Mouse (Mus musculus): ENCODE data around the gene Gpx3.
A peak's percentile ranks its signal among the peaks of the same experiment; 100 is the strongest.
"Not testable (repeated sequence)": the region's sequence is repeated elsewhere in the genome, so short reads cannot be mapped to it uniquely, and the experiment has no call there.

Gpx3 gene

GRCm38 (mm10) chr11:54902333-54903323 lies at the start of gene Gpx3:
Gene Gpx3 (plus strand): TSS chr11:54902453.
- peak; percentile 36 to 69 for DNase-seq (ENCODE audit: low spot score in 2 of 2)

DNA sequence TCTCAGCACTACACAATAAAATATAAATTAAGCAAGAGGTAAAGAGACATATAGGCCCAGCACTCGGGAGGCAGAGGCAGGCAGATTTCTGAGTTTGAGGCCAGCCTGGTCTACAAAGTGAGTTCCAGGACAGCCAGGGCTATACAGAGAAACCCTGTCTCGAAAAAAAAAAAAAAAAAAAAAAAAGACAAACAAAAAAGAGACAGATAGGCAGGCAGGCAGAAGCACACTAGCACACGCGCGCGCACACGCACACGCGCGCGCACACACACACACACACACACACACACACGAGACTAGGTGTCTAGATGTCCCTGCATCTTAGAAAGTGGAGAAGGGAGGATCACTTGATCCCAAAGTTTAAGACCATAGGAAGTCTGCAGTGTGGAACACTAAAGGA lies 43.4 kb upstream of the Gpx3 start:
- not testable (repeated sequence) for DNase-seq (ENCODE audit: low spot score in 2 of 2)

- DNase-seq (ENCODE audit: low spot score in 2 of 2), result no peak
Observed at GRCm38 (mm10) chr11:54859322-54860165, 42.7 kb upstream of the Gpx3 start.

DNA sequence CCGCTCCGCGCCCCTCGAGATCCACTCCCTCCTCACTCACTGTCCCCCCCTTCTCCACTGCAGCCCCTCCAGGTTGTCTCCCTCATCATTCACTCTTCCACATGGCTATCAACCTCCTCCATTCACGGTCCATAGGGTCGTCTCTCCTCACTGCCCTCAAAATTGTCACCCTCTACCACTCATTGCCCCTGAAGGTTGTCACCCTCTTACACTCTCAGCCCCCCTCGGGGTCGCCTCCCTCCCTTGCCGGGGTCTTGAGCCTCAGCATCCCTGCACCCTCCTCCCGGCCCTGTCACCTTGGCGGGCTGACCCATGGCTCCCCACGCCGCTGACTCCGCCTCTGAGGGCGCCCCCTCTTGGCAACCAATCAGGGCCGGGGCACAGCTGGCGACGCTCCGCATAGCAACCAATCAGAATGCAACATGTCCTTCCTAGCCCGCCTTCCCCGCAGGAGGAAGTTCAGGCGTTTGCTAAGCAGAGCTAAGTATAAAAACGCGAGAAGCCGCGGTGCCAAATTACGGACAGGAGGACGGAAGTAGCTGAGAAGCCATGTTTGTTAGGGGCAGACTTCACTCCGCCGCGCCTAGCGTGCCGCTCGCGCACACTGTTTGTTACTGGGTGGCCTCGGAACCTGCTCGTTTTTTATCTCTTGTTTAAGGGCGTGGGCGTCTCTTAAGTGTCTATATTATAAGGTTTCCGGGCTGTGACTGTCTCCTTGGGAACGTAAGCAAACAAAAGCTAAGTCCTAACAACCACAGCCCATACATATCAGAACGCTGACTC lies 41.8 kb upstream of the Gpx3 start, which contains the start of gene Lyrm7:
TSS of gene Lyrm7 (minus strand) at position 661 of the 783 bp plus-strand sequence.
- DNase-seq (ENCODE audit: low spot score in 2 of 2), result peak; percentile 91 to 95

DNA sequence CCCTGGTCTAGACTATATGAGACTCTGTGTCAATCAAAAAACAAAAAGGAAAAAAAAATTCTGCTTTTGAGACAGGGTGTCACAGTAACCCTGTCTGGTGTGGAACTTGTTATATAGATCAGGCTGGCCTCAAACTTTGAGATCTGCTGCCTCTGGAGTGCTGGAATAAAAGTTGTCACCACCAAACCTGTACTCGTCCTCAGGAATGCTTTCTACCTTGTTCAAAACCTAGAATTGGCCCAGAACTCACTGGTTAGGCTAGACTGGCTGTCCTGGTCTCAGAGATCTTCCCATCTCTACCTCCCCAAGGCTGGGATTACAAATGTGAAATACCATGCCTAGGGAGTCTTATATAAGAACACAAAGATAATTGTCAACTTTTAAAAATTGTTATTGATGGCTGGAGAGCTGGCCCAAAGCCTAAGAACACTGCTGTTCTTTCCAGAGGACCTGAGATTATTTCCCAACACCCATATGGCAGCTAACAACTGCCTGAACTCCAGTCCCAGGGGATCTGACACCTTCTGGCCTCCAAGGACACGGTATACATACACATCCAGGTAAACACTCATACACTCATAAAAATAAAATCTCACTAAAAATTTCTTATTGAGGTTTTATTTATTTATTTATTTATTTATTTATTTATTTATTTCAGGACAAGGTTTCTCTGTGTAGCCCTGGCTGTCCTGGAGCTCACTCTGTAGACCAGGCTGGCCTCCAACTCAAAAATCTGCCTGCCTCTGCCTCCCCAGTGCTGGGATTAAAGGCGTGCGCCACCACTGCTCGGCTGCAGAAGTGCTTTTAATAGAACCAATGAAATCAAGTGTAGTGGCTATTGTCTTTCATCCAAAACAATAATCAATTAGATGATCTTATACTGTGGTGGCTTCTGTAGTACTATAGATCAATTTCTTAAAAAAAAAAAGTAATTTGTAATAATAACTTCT lies 40.5 kb upstream of the Gpx3 start:
- DNase-seq (ENCODE audit: low spot score in 2 of 2), result no peak

DNA sequence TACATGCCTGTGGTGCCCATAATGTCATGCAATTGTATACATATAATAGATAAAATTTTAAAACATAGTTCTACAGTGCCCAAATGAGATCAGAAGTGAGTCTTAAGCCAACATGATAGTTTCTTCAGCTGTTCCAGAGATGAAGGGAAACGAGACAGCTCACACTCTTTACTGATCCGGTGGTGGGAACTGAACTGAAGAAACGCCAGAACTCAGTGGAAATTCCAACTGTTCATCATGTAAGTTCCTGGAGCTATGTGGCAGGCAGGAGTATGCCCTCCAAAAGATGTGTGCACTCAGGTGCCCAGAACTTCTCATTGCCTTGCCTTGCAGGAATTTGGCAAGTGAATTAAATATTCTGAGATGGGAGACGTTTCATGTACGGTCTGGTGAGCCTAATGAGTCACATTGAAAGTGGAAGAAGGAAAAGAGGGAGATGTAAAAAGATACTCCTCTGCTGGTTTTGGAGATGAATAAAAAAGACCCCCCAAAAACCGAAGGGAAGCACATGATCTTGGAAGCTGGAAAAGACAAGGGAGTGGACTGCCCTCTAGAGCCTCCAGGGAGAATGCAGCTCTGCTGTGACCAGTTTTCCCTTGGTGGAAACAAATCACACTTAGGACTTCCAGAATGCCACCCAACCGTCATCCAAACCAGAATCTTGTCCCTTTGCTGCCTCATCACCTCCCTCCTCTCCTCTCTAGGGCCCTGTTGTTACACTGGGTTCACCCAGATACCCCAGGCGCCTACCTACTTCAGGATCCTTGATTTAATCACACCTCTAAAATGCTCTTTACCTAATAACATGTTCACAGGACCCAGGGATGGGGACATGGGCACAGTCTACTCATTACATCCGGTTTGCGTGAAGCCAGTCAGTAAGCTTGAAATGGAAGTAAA lies 39.4 kb upstream of the Gpx3 start:
- no peak for DNase-seq (ENCODE audit: low spot score in 2 of 2)

- no peak for DNase-seq (ENCODE audit: low spot score in 2 of 2)
Observed at GRCm38 (mm10) chr11:54865330-54866085, 36.7 kb upstream of the Gpx3 start.

DNA sequence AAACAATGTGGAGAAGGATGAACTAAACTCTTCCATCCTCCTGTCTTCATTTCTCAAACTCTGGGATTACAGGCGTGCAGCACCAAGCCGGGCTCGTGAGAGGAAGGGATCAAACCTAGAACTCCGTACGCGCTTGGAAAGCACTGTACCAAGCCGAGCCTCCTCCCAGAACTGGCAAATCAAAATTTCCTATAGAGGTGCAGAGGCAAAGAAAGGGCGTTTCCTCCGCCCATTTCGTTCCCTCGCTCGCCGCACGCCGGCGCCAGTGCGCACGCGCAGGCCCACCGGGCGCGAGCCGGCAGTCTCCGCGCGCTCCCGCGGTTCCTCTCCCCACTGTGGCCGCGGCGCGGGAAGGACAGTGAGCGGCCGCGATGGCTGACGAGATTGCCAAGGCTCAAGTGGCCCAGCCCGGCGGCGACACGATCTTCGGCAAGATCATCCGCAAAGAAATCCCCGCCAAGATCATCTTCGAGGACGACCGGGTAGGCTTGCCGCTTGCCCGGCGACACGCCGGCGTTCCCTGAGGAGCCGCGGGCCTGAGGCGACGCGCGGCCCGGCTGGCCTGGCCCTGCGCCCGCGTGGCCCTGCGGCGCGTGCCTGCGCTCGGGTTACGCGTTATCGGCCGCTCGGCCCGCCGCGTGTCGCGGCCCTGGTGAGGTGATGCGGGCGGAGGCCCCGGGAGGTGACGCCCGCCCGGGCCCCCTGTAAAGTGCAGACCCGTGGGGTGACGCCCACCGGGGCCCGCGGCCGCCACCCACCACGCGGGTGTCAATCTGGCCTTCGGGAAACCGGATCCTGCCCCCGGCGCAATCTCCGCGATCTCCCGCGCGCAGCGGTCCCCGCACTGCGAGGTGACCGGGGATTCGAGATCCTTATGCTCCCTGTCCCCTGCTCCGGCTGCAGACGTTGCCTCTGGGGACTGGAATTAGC lies 35.9 kb upstream of the Gpx3 start, which contains the start of gene Hint1:
TSS of gene Hint1 (plus strand) at position 265 of the 930 bp plus-strand sequence.
- peak; percentile 89 to 92 for DNase-seq (ENCODE audit: low spot score in 2 of 2)

DNA sequence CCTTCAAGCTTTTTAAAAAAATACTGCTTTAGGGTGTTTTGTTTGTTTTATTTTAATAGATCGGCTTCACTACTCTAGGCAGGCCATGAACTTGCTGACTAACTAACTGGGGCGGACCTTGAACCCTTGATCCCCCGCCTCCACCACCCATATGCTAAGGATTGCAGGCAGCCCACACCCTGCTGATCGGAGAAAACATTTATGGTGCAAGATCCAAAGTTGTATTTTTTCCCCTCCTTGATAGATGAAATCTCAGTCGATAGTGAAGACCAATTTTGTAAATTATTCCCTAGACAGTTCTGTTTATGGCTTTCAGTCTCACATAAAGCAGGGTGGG lies 35.2 kb upstream of the Gpx3 start:
- DNase-seq (ENCODE audit: low spot score in 2 of 2), result no peak

GRCm38 (mm10) chr11:54867903-54868434 lies 34.3 kb upstream of the Gpx3 start:
- no peak for DNase-seq (ENCODE audit: low spot score in 2 of 2)

DNA sequence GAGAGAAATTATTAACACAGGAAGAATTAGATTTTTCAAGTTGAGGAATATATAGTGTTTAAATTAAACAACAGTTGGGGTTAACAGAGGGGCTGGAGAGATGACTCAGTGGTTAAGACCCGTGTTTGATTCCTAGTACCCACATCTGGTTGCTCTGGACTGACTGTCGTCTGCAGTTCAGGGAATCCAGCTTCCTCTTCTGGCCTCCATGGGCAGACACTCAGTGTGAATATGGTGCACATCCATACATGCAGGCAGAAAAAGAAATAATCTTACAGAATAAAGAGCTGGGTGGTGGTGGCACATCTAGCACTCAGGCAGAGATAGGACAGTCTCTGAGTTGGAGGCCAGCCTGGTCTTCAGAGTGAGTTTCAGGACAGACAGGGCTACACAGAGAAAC lies 33.8 kb upstream of the Gpx3 start:
- DNase-seq (ENCODE audit: low spot score in 2 of 2), result no peak

DNA sequence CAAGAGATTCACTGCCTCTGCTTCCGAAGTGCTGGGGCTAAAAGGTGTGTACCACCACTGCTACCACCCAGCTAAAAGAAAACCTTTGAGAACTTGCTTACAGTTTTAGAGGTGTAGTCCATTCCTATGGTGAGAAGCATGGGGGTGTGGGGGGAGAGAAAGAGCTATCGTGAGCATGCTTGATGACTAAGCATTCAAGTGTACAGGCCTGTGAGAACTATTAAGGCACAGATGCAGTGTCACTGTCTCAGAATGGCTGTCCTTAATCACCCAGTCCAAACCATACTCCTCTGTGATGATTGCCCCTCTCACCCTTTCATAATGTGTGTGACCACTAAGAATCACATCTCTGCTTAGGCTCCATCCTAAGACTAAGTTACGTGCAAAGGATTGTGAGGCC lies 32.9 kb upstream of the Gpx3 start:
- DNase-seq (ENCODE audit: low spot score in 2 of 2), result no peak

- no peak for DNase-seq (ENCODE audit: low spot score in 2 of 2)
Observed at GRCm38 (mm10) chr11:54871831-54872537, 30.3 kb upstream of the Gpx3 start.

DNA sequence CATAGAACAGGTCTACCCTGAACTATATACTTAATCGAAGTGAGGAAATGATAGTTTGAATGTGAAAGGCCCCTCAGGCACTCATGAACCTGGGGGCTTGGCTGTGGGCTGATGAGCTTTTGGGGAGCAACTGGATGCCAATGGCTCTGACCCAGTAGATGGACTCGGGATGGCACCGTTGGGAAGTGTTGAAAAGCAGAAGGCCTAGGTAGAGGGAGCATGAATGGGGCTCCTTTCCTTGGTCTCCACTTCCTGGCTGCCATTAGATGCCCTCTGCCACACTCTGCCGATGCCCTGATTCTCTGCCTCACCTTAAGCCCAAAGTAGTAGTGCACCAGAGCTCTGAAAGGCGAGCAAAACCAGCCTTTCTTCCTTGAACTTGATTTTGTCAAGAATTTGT lies 26.2 kb upstream of the Gpx3 start:
- no peak for DNase-seq (ENCODE audit: low spot score in 2 of 2)

DNA sequence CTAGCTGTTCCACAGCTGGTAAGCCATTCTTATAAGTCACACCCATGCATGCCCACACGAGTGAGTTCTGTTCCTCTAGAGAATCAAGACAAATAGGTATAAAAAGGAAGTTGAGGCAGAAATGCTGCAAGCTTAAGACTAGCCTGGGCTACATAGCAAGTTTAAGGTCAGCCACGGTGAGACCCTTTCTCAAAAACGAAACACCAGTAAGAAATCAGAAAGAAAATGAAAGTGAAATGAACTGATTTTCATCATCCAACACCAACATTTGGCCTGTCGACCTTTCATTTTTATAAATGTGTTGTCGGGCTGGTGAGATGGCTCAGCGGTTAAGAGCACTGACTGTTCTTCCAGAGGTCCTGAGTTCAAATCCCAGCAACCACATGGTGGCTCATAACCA lies 23.4 kb upstream of the Gpx3 start:
- no peak for DNase-seq (ENCODE audit: low spot score in 2 of 2)

DNA sequence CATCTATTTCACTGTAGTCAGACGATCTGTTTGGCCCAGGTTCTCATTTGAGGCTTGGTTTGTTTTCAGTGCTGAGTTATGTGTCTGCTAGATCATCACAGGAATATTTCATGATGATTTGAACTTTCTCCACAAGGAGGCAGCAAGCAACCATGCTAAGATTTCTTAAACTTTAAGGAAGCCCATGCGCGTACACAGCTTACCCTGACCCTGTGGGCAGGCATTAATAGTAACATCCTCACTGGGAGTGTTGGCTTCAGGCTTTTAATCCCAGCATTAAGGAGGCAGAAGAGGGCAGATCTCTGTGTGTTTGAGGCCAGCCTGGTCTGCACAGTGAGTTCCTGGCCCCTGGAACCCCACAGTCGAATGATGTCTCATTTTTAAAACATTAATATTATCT lies 22.8 kb upstream of the Gpx3 start:
- DNase-seq (ENCODE audit: low spot score in 2 of 2), result peak in 1 of 2 experiments; percentile 43

DNA sequence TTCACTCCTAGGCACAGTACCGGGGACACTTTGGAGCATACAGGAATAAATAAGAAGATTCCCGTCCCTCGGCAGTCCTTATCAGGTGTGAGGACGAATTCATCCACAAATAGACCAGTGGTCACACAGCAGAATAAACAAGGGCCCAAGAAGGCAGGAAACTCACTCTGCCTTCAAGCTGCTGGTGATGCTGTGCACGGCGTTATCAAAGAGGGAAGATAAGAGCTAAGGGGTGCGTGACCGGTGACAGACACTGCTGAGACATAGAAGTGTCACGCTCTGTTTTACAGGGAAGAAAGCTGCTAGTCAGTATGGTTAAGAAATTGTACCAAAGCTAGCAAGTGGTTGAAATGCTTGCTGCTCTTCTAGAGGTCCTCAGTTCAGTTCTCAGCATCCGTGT lies 22.3 kb upstream of the Gpx3 start:
- no peak for DNase-seq (ENCODE audit: low spot score in 2 of 2)
